Mouse (Mus musculus) stomach, postnatal 0 days (tissue): ENCODE data around the gene Ucn3.

ENCODE experiments used
- CTCF ChIP-seq: IDR thresholded peaks from 2 replicates; pipeline ENCODE4 v1.5.1; 2016; ENCODE audit warnings: antibody characterized with exemption, low read depth, mild to moderate bottlenecking, moderate library complexity
- EP300 ChIP-seq: optimal IDR thresholded peaks from 2 replicates; pipeline ENCODE3; 2016; ENCODE audit warnings: antibody characterized with exemption

DNA sequence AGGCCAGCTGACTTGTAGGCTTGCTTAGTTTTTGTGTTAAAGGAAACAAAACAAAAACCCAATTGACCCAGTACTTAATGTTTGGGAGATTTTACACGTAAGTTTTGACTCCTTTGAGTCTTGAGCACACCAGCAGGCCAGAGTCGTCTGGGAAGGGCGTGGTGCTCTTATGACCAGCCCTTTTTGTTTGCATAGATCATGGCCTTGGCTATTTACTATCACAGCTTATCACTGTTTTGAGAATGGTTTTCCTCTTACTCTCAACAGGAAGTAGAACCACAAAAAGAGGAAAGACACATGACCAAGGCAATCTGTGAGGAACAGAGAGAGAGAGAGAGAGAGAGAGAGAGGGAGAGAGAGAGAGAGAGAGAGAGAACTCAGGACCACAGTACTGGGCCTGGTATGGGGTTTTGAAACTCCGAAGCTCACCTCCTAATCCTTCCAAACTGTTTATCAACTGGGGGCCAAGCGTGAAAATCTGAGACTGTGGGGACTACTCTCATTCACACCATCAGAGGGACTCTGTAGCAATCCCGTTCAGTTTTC, 37.9 kb downstream of the Ucn3 start:
- TF ChIP-seq EP300 (no peak), CTCF (no peak)
